Mouse (Mus musculus): ENCODE data around the gene Fkbp8.

Gene Fkbp8

DNA sequence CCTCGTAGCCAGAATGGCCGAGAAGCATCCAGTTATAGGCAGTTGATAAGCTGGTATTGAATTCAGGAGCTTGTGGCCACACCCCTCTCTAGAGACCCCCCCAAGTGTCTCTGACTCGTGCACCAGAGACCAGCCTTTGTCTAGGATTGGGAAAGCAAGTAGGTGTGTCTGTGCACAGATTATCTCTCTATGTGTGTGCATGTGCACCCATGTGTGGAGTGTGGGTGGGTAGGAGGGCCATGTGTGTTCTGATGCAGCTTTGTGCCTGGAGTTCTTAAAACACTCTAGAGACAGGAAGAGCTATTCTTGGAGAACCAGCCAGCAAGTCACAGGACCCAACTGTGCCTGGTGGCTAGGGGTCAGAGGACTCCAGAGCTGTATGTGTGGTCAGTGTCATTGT, 33.0 kb downstream of the Fkbp8 start:
- no peak for DNase-seq

DNA sequence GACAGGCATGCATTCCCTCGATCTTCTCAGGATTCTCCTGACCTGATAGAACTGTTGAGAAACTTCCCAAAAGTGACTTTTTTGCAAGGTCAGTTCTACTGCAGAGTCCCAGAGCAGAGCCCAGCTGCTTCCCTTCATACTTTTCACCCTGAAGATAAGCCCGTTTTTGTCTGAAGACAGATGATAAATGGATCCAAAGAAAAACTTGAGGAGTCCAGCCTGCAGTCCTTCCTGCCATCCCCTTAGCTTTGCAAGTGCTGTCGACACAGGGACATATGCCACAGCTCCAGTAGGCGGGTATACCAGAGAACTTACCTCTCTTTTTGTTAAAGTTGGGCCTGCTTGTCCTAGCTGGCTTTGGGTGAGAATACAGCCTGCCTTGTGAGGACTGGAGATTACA, 33.8 kb downstream of the Fkbp8 start:
- DNase-seq = no peak

DNA sequence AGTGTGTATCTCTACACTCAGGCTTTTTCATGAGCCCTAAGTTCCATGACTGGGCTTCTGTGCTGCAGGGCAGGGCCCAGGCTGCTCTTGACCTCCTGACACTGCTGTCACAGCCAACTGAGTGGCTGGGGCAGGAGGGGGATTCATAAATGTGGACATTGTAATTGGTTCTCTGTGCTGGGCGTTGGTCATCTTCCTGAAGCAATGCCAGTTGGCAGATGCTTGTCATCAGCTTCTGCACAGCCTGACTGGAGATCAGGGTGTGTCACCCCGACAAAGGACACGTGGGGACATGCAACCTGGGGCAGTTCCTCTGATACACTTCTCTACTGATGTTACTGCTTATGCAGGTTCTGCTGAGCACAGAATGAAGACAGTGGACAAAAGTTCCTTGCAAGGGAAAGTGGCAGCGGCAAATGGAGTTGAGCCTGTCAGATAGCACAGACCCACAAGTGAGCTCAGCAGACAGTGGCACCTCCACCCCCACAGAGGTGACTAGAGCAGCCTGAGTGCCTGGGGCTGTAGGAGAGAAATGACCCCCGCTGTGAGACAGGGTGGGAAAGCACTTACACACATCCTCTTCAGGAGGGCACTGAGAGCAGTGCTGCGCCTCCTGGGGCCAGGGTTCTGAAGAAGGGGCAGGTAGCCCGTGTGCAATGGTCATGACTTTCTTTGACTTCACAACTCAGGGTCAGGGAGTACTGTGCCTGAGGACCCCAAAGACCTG, 34.4 kb downstream of the Fkbp8 start:
- no peak for DNase-seq

DNA sequence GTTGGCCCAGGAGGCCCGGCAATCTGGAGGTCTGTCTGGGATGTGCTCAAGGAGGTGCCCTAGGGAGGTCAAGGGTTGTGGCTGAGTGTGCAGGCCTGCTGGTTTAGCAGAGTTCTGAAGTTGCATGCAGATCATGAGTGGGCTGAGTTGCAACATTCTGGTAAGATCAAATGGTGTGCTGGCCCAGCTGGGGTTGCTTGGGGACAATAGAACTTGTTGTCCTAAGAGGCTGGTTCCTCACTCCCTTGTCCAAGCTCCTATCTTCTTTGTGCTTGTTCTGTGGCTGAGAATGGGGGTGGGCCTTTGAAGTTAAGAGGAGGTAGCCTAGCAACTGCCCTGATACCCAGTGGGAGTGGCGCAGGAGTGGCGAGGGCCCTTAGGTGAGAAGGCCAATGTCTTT, 35.3 kb downstream of the Fkbp8 start:
- DNase-seq = no peak

DNA sequence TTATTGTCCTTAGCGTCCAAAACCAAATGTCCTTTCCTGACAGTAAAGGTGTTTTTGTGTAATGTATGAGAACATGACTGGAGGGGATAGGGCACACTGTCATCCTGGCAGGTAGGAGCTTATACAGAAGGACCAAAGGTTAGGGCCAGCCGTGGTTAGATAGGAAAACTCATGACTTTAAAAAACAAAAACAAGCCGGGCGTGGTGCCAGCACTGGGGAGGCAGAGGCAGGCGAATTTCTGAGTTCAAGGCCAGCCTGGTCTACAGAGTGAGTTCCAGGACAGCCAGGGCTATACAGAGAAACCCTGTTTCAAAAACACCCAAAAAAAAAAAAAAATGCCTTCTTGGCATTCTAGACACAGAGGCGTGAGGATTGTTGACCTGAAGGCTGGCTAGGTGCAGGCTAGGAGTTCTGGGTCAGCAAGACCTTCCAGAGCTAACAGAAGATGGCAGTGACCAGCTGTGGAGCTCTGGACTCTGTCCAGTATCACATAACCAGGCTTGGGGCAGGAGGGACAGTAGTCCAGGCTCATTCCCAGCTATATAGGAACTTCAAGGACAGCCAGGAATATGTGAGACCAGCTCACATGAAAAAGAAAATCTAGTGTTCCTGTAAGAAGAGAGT, 36.4 kb downstream of the Fkbp8 start:
- DNase-seq = no peak

DNA sequence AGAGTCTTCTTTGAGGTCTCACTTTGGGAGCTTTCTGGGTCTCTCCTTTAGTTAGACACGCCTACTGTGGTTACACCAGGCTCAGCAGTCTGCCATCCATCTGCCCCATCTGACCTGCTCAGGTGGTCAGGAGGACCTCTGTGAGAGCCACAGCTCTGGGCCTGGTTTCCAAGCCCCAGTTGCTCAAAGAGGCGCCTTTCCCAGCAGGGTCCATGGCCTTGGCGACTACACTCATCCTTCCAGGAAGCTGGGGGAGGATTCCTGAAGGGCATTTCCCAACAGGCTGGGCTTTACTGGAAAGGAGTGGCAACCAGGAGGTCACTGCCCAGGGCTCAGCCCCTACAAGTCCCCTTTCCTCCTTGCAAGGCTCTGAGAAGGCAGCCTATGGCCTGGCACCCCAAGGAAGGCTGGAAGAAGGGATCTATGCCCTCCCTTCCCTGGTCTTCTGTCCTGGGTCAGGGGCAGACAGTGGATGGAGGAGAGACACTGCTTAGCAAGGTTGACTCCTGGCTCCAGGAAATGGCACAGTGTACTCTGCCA, 37.2 kb downstream of the Fkbp8 start:
- no peak for DNase-seq

DNA sequence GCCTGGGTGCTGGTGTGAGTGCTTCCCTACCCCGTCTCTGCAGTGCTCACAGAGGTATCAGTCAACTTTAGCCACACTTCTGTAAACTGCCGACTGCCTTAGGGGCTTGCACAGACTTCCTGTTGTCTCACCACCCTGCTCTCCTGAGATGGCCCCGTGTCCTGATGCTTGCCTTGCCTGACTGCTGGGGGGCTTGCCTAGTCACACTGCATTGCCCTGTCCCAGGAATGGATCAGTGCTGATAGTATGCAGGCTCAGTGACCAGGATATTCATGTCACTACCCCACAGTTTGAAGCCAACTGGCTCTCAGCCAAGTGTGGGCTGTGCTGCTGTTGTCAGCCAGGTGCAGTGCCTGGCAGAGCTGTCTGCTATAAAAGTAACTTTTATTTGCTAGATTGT, 38.0 kb downstream of the Fkbp8 start:
- DNase-seq = peak; percentile 62

DNA sequence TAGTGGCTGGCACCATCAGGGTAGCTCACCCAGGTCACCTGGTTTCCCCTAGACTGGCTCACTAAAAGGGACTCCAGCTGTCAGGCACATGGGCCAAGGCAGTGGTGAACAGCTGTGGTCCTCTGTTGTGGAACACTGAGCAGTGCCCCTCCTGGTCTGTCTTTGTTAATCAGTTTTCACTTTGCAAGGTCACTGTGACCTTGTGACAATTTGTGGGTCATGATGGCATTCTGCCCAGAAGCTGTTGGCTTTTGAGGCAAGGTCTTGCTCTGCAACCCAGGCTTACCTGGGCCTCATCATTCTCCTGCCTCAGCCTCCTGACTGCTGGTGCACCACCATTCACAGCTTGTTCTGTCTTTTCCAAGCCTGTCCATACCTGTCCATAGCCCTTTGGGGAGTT, 42.8 kb downstream of the Fkbp8 start:
- no peak for DNase-seq

DNA sequence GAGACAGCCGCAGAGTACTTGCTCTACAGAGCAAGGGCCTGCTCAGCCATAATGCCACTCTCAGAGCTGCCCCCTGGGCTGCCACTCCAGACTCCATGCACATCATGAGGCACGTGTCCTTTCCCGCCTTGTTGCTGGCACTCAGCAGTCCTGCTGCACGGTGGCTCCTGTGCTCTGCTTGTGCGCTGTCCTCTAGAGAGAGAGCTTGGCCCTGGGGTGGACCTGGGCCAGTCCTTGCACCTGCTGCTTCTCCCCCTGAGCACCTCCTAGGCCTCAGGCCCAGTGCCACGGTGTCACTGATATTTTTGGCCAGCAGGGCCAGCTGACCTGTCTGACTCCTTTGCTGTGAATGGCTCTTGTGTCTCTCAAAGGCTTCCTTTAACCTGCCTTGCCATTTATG, 43.5 kb downstream of the Fkbp8 start:
- DNase-seq = no peak

DNA sequence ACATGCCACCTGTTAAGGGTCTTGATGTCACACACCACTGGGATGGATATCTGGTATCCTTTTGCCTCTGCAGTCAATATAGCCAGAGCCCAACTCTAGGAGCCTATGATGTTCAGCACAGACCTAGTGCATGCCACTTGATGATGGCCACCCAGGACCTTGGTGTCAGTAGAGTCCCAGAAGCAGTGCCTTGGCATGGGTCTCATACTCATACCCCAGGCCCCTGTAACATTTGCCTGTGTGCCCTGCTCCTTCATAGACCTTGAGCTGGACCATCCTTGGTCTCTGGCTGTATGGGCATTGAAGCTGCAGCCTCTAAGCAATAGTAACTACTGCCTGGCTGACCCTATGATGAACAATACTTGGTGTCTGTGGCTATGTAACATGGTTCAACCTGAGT, 46.8 kb downstream of the Fkbp8 start:
- DNase-seq = no peak

DNA sequence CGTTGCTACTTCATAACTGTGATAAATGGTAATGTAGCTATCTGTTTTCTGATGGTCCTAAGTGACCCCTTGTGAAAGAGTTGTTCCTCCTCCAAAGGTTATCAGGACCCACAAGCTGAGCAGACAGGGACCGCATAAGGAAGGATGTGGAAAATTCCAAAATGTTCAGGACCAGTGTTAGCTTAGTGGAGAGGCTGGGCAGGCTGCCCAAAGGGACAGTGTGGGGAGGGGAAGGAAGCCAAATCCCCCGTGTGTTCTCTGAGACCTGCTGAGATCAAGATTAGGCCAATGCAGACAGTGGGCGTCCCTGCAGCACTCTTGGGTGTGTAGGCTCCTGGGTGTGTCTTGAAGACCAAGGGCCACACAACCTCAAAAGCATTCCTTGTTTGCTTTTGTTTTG, 47.4 kb downstream of the Fkbp8 start:
- DNase-seq = peak; percentile 77

DNA sequence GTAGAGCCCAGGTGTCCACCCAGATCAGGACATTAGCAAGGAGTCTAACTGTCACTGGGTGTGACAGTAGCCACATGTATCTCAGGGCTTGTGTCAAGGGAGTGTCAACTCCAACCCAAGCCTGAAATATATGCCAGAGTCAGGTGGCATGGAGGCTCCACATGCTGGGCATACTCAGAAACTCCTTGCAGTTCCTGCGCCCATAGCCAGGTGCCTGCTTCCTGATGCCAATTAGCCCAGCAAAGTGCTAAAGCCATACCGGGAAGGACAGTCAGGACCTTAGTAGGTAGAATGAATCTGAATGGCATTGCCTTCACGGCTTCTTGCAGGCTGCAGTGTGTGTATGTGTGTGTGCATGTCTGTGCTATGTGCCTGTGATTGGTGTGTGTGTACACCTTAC, 49.7 kb downstream of the Fkbp8 start:
- no peak for DNase-seq

DNA sequence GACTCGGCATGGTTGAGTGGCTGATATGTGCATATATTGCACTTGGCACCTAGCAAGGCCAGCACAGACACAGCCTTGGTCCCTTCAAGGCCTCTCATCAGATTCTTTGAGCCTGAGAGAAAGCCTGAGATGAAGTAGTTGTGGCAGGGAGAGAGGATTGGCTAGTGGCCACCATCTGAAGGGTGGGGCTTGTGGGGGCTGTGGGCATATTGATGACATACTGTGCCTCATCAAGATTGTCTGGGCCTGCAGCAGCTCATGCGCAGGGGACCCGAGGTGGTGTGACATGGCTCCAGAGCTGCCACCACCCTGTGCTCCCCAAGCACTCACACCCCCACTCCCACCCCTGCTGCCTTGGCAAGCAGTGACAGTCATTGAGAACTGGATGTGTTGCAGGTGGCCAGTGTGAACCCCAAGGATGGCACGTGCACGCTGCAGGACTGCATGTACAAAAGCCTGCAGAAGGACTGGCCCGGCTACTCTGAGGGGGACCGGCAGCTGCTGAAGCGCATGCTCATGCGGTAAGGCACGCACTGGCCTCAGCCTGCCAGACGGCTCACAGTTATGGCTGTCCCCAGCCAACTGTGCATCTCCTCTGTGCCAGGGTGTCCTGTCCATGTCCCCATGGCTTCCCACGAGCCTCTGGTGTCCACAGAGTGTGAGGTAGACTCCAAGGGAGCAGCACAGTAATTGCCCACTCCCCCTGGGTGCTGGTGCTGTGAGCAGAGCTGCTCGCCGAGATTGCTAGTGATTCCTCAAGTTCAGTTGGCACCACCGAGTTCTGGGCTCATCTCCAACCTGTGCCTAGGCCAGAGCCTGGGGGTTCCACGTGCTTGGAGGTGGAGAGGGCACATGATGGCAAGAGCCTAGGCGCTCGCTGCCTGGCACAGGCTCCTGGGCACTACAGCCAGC, 56.2 kb downstream of the Fkbp8 start:
- DNase-seq = no peak

DNA sequence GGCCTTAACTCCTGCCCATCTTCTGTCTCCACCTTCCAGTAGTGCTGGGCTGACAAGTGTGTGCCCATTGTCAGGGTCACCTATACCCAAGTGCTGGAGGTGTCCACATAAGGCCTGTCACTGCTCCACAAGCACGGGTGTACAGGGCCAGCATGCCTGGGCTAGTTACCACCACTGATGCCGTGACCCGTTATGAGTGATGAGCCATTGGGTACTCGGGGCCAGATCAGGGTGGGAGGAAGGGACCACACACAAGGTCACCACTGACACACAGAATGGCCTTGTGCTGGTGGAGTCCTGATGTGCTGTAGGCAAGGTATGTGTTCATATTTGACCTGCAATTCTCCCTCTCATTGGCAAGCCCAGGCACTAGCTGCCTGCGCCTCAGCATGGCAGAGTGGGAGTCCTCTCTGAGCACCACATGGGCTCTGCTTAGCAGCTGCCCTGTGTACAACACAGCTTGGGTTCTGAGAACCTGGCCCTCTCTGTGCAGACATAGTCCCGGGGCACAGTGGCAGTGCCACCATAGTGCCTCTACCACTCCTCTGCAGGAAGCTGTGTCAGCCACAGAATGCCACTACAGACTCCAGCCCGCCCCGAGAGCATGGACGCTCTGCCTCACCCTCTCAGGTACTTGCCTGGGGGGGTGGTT, 57.2 kb downstream of the Fkbp8 start:
- no peak for DNase-seq

All from kidney, adult 18-20 months (tissue).